Mouse (Mus musculus) colon, adult 2 months (tissue): Measurements from ENCODE around the gene Arf3. TPM values are rescaled to one million over a fixed set of nuclear protein-coding genes. Genes with fewer than 3 reads are reported as not detected.

Experiments
- polyA plus RNA-seq: library from polyadenylated mRNA; depleted of rRNA; stranded (reverse); fragments of >200 nt; gene quantifications from 2 replicates; pipeline ENCODE4 v1.2.3, GENCODE M21; 2012; rRNA removed

Arf3 gene
- 75.8 and 94.5 TPM in 2 replicates for polyA plus RNA-seq

GRCm38 (mm10) chr15:98762670-98763529 is at the start of gene Arf3:
Arf3 (minus strand) TSS chr15:98763214.

GRCm38 (mm10) chr15:98809390-98809789 is 46.4 kb upstream of the Arf3 start, which contains the start of gene Ddn:
Ddn (minus strand) TSS chr15:98809490.

GRCm38 (mm10) chr15:98789661-98790535 is 26.9 kb upstream of the Arf3 start, which contains the start of gene Wnt1:
Wnt1 (plus strand) TSS chr15:98789857.

GRCm38 (mm10) chr15:98777762-98778161 is 14.7 kb upstream of the Arf3 start, which contains the start of gene Wnt10b:
Wnt10b (minus strand) TSS chr15:98778150.

GRCm38 (mm10) chr15:98727443-98728321 is 35.3 kb downstream of the Arf3 start, which contains the start of gene Fkbp11:
Fkbp11 (minus strand) TSS chr15:98728198.

DNA sequence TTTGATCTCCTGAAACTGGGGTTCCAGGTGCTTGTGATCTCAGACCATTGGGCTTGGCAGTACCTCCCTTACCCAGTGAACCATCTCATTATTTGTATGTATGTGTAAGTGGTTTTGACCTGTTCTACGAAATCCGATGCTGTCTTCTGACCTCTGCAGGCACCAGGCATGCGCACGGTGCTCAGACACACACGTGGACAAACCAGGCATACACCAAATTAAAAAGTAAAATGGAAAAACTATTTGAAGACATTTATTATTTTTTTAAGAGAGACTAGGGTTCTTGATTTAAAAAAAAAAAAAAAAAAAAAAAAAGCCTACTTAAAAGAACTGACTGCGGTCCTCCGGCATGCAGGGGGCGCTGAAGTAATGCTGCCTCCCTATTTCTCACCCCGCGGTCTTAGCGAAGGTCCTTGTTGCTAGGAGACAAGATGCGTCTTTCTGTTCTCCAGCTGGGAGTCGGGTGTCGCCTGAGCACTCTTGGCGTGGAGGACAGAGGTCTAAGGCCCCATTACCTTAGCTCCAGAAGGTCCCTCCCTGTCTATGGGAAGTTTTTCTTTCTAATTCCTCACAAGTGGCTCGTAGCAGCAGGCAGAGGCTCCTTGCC is 55.1 kb downstream of the Arf3 start, which contains the start of gene Ccdc65:
Gene Ccdc65 (plus strand): TSS at position 442 of the 607 bp plus-strand sequence.

Other genes starting within 250 kb of the Arf3 start
- 23.5 and 24.8 TPM in 2 replicates for gene Kansl2, start 228.9 kb downstream of the Arf3 start, polyA plus RNA-seq
- 6.0 and 6.3 TPM in 2 replicates for gene Ccnt1, start 192.3 kb downstream of the Arf3 start, polyA plus RNA-seq
- 0.43 TPM in 1 of 2 replicates, not detected in the other for gene 4930415O20Rik, start 192.2 kb downstream of the Arf3 start, polyA plus RNA-seq
- gene Adcy6, start 153.1 kb downstream of the Arf3 start, polyA plus RNA-seq, result 189 and 211 TPM in 2 replicates
- 96.4 and 107 TPM in 2 replicates for gene Cacnb3, start 132.4 kb downstream of the Arf3 start, polyA plus RNA-seq
- gene Ddx23, start 100.3 kb downstream of the Arf3 start, polyA plus RNA-seq, result 29.0 and 31.4 TPM in 2 replicates
- gene Rnd1, start 85.8 kb downstream of the Arf3 start, polyA plus RNA-seq, result 1.2 and 2.3 TPM in 2 replicates
- 0.22 and 0.43 TPM in 2 replicates for gene Ccdc65, start 55.0 kb downstream of the Arf3 start, polyA plus RNA-seq
- gene Fkbp11, start 35.0 kb downstream of the Arf3 start, polyA plus RNA-seq, result 26.7 and 49.8 TPM in 2 replicates
- 0.30 and 0.65 TPM in 2 replicates for gene Wnt10b, start 14.9 kb upstream of the Arf3 start, polyA plus RNA-seq
- 0.07 TPM in 1 of 2 replicates, not detected in the other for gene Wnt1, start 26.6 kb upstream of the Arf3 start, polyA plus RNA-seq
- gene Ddn, start 46.3 kb upstream of the Arf3 start, polyA plus RNA-seq, result not detected in 2 replicates
- 45.2 and 50.3 TPM in 2 replicates for gene Prkag1, start 68.3 kb upstream of the Arf3 start, polyA plus RNA-seq
- 23.9 and 26.7 TPM in 2 replicates for gene Kmt2d, start 108.0 kb upstream of the Arf3 start, polyA plus RNA-seq
- 1.9 and 2.1 TPM in 2 replicates for gene Rhebl1, start 131.3 kb upstream of the Arf3 start, polyA plus RNA-seq
- gene Dhh, start 135.3 kb upstream of the Arf3 start, polyA plus RNA-seq, result 0.72 and 0.93 TPM in 2 replicates
- 56.6 and 93.6 TPM in 2 replicates for gene Lmbr1l, start 155.0 kb upstream of the Arf3 start, polyA plus RNA-seq
- 551 and 757 TPM in 2 replicates for gene Tuba1b, start 171.4 kb upstream of the Arf3 start, polyA plus RNA-seq
- gene Gm49450, start 190.3 kb upstream of the Arf3 start, polyA plus RNA-seq, result 98.4 and 128 TPM in 2 replicates
- 192 and 198 TPM in 2 replicates for gene Tuba1a, start 190.5 kb upstream of the Arf3 start, polyA plus RNA-seq